Mouse (Mus musculus) thymus, adult 2 months (tissue): Measurements from ENCODE around the gene Pramef12. TPM values are rescaled to one million over a fixed set of nuclear protein-coding genes. Genes with fewer than 3 reads are reported as not detected.
A peak's percentile ranks its signal among the peaks of the same experiment; 100 is the strongest.

Experiments used
- DNase-seq: peaks from one replicate; pipeline ENCODE4 v3.0.0; 2021
- H3K27ac ChIP-seq: fragments of 200-500 bp; 2 replicates; pipeline ENCODE4 v1.5.1; 2012; ENCODE audit warnings: low read length, control low read depth; ENCODE audit not compliant: control insufficient read depth, insufficient read depth
- H3K27me3 ChIP-seq: fragments of 200-500 bp; 2 replicates; pipeline ENCODE4 v1.6.1; 2012; ENCODE audit warnings: mild to moderate bottlenecking, low read length, moderate library complexity, mixed read lengths; ENCODE audit not compliant: control insufficient read depth, insufficient read depth
- H3K36me3 ChIP-seq: fragments of 200-500 bp; 2 replicates; pipeline ENCODE4 v1.6.1; 2012; ENCODE audit warnings: mild to moderate bottlenecking, low read length, moderate library complexity; ENCODE audit not compliant: control insufficient read depth, insufficient read depth
- H3K4me1 ChIP-seq: fragments of 200-500 bp; replicated peaks from 2 replicates; pipeline ENCODE4 v1.6.1; 2012; ENCODE audit warnings: low read length; ENCODE audit not compliant: control insufficient read depth, insufficient read depth
- H3K4me3 ChIP-seq: fragments of 200-500 bp; 2 replicates; pipeline ENCODE4 v1.5.1; 2012; ENCODE audit warnings: mild to moderate bottlenecking, low read length, control low read depth, moderate library complexity; ENCODE audit not compliant: control insufficient read depth, insufficient read depth
- CTCF ChIP-seq: fragments of 200-500 bp; IDR thresholded peaks from 2 replicates; pipeline ENCODE4 v1.5.1; 2012; ENCODE audit warnings: mild to moderate bottlenecking, control low read depth, low read length, moderate library complexity, borderline replicate concordance; ENCODE audit not compliant: control insufficient read depth, poor library complexity, insufficient read depth; ENCODE audit errors: extremely low read depth
- POLR2A ChIP-seq: fragments of 200-500 bp; IDR thresholded peaks from 2 replicates; pipeline ENCODE4 v1.6.1; 2012; ENCODE audit warnings: mild to moderate bottlenecking, low read length, control low read depth, moderate library complexity; ENCODE audit not compliant: control insufficient read depth, poor library complexity, insufficient read depth; ENCODE audit errors: extremely low read depth
- WGBS: fragments of 180-500 bp; shearing (Covaris S2); methylation state at CpG from one replicate; pipeline ENCODE4 v1.1.7; 2018; 5-methylcytosine and 5-hydroxymethylcytosine counted together
- polyA plus RNA-seq: library from polyadenylated mRNA; depleted of rRNA; stranded (reverse); fragments of >200 nt; gene quantifications from 2 replicates; pipeline ENCODE4 v1.2.3, GENCODE M21; 2012

The Pramef12 gene
- polyA plus RNA-seq, 1 experiment: 0.55 TPM

GRCm38 (mm10) chr4:144430723-144431122, 22.5 kb upstream of the Pramef12 start:
- Histone ChIP-seq H3K4me1 (no peaks in the 10 kb centered on the region), H3K27ac (no peak overlapping the region), H3K27me3 (no peaks in the 10 kb centered on the region), H3K4me3 (no peak overlapping the region), H3K36me3 (no peaks in the 10 kb centered on the region)
- TF ChIP-seq CTCF (no peak), POLR2A (no peak)
- 80% methylated on average over 2 of the region's 2 CpGs for WGBS
- no peak for DNase-seq

- Histone ChIP-seq H3K27ac (no peak overlapping the region), H3K36me3 (no peaks in the 10 kb centered on the region), H3K27me3 (no peaks in the 10 kb centered on the region), H3K4me1 (no peaks in the 10 kb centered on the region), H3K4me3 (no peak overlapping the region)
- DNase-seq: peak; percentile 8
- TF ChIP-seq CTCF: no peak
- TF ChIP-seq POLR2A: no peak
- WGBS: 29% methylated on average over 3 of the region's 3 CpGs
These were observed 20.6 kb upstream of the Pramef12 start for GRCm38 (mm10) chr4:144428868-144429267.

GRCm38 (mm10) chr4:144424590-144424989, 16.3 kb upstream of the Pramef12 start:
- TF ChIP-seq POLR2A: no peak
- no peak for TF ChIP-seq CTCF
- WGBS: 59% methylated on average over 5 of the region's 5 CpGs
- Histone ChIP-seq H3K4me3 (no peak overlapping the region), H3K27ac (no peak overlapping the region), H3K36me3 (no peaks in the 10 kb centered on the region), H3K27me3 (no peaks in the 10 kb centered on the region), H3K4me1 (no peaks in the 10 kb centered on the region)
- DNase-seq: no peak

DNA sequence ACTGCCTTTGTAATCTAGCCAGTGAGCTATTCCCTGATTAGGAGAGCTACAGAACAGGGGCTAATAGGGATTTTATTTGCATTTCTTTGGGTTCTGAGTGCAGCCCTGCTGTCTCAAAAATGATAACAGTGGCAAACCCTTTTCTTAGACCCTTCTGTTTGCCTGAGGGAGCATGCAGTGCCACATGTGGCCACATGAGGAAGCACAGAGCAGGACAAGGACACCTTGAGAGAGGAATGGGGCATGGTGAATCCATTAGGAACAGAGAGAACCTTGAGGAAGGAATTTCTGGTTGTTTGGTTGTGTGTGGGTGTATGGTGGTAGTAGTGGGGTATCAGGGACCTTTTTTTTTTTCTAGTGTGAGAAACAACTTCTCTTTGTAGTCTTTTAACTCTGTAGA, 12.4 kb upstream of the Pramef12 start:
- DNase-seq: no peak
- Histone ChIP-seq H3K36me3 (no peaks in the 10 kb centered on the region), H3K4me3 (no peak overlapping the region), H3K27ac (no peak overlapping the region), H3K27me3 (no peaks in the 10 kb centered on the region), H3K4me1 (no peaks in the 10 kb centered on the region)
- TF ChIP-seq CTCF: no peak
- no peak for TF ChIP-seq POLR2A

DNA sequence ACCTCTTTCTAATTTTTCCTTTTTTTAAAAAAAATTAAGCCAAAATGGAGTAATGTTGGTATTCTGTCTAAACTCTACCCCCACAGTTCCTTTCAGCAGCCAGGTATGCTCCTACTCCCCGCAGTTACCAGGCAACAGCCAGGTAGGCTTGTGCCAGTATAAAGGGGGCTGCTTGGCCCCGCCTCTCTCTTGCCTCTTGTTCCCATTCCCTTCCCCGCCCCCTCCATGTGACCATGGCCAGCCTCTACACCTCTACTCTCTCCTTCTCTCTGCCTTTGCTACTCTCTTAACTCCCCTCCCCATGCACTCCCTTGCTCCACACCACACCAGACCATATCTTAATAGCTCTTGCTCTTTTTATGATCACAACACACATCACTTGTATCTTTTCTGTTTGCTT, 2.0 kb downstream of the Pramef12 start:
- 97% methylated on average over 3 of the region's 3 CpGs for WGBS
- H3K4me3 ChIP-seq: no peak overlapping the region
- H3K27me3 ChIP-seq: no peaks in the 10 kb centered on the region
- DNase-seq: no peak
- H3K27ac ChIP-seq: no peak overlapping the region
- no peaks in the 10 kb centered on the region for H3K36me3 ChIP-seq
- H3K4me1 ChIP-seq: 0 out of 2 replicates have a peak, but pooled peaks cover 3% of the 10 kb centered on the region
- TF ChIP-seq CTCF (no peak), POLR2A (no peak)

- H3K27ac ChIP-seq: no peak overlapping the region
- H3K36me3 ChIP-seq: no peaks in the 10 kb centered on the region
- no peak for DNase-seq
- 5% methylated on average over 17 of the region's 17 CpGs for WGBS
- 0 out of 2 replicates have a peak, but pooled peaks cover 3% of the 10 kb centered on the region for H3K4me1 ChIP-seq
- H3K4me3 ChIP-seq: no peak overlapping the region; the same call in 1 of the 2 replicates
- no peaks in the 10 kb centered on the region for H3K27me3 ChIP-seq
- TF ChIP-seq CTCF (no peak), POLR2A (no peak)
These were observed 3.7 kb downstream of the Pramef12 start for GRCm38 (mm10) chr4:144404456-144405086.

GRCm38 (mm10) chr4:144402712-144403111, 5.6 kb downstream of the Pramef12 start:
- no peaks in the 10 kb centered on the region for H3K36me3 ChIP-seq
- H3K27me3 ChIP-seq: no peaks in the 10 kb centered on the region
- H3K4me1 ChIP-seq: 0 out of 2 replicates have a peak, but pooled peaks cover 3% of the 10 kb centered on the region
- H3K27ac ChIP-seq: no peak overlapping the region
- 2% methylated on average over 4 of the region's 4 CpGs for WGBS
- no peak overlapping the region for H3K4me3 ChIP-seq
- no peak for TF ChIP-seq POLR2A
- no peak for TF ChIP-seq CTCF
- DNase-seq: no peak
